Mouse (Mus musculus) forelimb bud, embryonic 11.5 days (tissue): ENCODE measurements around the gene Spata33.
"Not testable (repeated sequence)": the region's sequence is repeated elsewhere in the genome, so short reads cannot be mapped to it uniquely, and the experiment has no call there.

Experiments used
- DNase-seq: peaks from one replicate; pipeline ENCODE4 v3.0.0-alpha.2; 2012; ENCODE audit warnings: low read depth, low spot score

Gene Spata33

GRCm38 (mm10) chr8:123212321-123213117 lies at the start of gene Spata33, which contains the start of gene Chmp1a:
Gene Spata33 (plus strand): TSS chr8:123212832.
Gene Chmp1a (minus strand): TSS chr8:123212763.
- peak; percentile 96 for DNase-seq

DNA sequence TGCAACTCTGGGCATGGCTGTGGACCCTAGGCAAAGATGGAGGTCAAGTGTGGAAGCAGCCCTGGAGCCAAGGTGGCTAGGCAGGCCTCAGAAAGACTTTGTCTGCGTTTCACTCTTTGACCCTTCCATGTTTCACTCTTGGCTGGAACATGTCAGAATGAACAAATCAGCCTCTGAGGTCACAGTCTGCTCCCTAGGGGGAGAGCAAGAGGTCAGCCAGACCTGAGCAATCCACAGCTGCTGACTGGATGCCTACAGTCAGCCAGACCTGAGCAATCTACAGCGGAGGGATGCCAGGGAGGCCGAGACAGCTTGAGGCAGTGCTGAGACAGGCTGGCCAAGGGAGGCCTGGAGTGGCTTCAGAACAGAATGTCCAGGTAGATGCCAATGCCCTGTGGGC lies 31.2 kb upstream of the Spata33 start:
- no peak for DNase-seq

GRCm38 (mm10) chr8:123185566-123186409 lies 26.8 kb upstream of the Spata33 start, which contains the start of gene Dpep1:
Gene Dpep1 (plus strand): TSS chr8:123186242.
- DNase-seq: peak; percentile 68

DNA sequence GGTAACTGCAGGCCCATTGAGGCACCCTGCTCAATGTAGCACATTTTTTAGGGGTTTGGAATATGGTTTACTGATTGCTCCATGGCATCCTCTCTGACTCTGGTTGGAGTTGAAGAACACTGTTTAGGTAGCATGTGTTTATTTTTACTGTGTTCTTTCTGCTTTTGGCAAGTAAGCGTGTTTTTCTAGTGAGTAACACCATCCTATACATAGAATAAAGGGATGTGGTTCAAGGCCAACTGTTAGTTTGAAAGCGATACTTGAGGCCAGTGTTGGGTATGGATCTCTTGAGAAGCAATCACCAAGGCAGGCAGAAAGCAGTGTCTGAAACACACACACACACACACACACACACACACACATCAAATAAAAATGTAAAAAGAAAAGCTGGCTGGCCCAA lies 24.6 kb upstream of the Spata33 start:
- DNase-seq: no peak

DNA sequence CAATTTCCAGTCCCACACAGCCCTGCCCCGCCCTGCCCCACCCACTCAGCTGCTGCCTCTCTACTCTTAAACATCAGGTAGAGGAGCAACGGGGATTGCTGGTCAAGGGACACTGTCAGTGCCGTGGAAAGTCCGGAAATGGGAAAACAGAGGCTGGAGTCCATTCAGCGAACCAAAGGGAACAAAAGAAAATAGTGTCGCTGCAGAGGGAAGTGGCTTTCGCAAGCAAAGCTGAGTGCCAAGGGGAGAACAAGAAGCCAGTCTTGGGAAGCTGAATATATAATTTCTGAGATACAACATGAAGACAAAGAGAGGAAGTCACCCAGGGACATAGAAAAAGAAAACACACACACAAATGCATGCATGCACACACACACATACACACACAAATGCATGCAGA lies 23.8 kb upstream of the Spata33 start:
- DNase-seq: no peak

- peak; percentile 75 for DNase-seq
Observed at GRCm38 (mm10) chr8:123190678-123191077, 22.0 kb upstream of the Spata33 start.

- no peak for DNase-seq
Observed at GRCm38 (mm10) chr8:123191908-123192307, 20.7 kb upstream of the Spata33 start.

- no peak for DNase-seq
Observed at GRCm38 (mm10) chr8:123193771-123194170, 18.9 kb upstream of the Spata33 start.

DNA sequence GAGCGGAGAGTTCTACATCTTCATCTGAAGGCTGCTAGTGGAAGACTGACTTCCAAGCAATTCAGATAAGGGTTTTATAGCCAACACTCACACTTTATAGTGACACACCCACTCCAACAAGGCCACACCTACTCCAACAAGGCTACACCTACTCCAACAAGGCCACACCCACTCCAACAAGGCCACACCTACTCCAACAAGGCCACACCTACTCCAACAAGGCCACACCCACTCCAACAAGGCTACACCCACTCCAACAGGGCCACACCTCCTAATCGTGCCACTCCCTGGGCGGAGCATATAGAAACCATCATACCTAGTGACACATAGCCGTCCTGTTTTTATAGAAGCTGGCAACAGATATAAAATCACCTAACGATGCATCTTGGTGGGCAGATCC lies 15.6 kb upstream of the Spata33 start:
- DNase-seq: not testable (repeated sequence)

DNA sequence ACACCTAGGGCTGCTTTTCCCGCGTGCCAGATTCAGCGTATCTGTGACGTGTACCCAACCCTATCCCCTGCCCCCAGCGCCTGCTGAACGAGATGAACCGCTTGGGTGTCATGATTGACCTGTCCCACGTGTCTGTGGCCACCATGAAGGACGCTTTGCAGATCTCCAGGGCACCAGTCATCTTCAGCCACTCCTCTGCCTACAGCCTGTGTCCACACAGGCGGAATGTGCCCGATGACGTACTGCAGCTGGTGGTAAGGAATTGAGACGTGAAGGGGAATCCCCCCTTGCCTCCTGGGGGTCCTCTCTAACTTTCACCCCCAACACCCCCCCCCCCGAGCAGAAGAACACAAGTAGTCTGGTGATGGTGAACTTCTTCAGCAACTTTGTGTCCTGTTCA lies 12.8 kb upstream of the Spata33 start:
- DNase-seq: no peak

DNA sequence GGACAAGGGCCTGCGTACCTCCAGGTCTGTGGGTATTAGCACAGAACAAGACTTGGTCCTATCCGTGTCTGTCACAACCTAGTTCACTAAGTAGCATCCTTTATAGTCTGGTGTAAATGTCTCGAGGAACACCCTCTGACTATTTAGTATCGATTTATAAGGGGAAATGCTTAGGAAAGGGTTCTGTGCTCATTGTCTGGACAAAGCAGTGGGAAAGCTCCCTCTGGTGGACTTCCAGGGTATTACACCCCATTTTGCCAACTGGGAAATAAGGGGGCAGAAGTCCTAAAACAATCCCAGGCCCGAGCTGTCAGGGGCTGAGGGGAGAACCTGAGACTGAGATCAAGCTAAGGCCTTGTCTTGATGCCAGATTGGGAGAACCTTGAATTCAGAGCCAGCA lies 10.3 kb upstream of the Spata33 start:
- peak; percentile 92 for DNase-seq

DNA sequence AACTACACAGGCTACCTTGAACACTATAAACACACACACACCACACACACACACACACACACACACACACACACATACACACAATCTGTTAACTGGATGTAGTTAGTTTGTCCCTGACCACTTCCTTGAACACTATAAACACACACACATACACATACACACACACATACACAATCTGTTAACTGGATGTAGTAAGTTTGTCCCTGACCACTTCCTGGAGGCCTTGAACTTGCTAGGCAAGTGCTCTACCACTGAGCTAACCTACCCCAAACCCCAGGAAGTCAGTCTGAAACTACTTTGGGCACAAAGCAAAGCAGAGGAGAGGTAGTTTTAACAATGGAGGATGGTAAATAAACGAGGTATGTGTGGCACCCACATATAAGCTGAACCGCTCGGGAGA lies 9.1 kb upstream of the Spata33 start:
- no peak for DNase-seq

GRCm38 (mm10) chr8:123211876-123212275 lies 756 bp upstream of the Spata33 start:
- DNase-seq: no peak

DNA sequence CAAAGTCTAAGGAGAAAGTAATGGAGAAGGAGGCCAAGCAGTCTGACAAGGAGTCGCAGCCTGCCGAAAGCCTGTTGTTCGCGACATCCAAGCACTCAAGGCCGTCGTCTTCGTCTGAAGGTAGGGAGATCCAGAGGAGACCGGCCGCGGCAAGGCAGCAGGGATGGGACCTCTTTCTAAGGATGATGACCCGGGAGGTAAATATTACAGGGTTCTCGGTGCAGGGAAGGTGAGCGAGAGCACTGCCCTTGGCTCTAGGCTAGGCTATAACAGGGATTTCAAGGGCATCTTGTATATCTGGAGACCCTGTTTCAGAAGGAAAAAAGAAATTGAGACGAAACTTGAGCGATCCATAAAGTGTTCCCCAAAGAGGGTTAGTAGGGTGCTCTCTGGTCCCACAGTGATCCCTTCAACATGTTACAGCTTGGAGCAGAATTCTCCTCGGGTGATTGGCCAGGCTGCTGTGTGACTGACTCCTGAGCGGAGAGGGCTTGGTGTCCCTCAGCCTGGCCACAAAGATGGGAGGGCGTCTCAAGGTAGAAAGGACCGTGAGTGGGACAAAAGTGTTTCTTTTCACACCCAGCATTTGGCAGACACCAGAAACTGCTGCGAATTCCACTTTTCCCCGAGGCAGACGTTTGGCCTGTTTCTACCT lies 613 bp downstream of the Spata33 start:
- DNase-seq: no peak

- DNase-seq: no peak
Observed at GRCm38 (mm10) chr8:123215430-123215829, 2.8 kb downstream of the Spata33 start.

- DNase-seq: no peak
Observed at GRCm38 (mm10) chr8:123220917-123221316, 8.3 kb downstream of the Spata33 start.

GRCm38 (mm10) chr8:123224278-123225266 lies 11.9 kb downstream of the Spata33 start, which contains the start of gene Cdk10:
Gene Cdk10 (plus strand): TSS chr8:123224842.
- DNase-seq: peak; percentile 89

GRCm38 (mm10) chr8:123228416-123228815 lies 15.8 kb downstream of the Spata33 start:
- no peak for DNase-seq

DNA sequence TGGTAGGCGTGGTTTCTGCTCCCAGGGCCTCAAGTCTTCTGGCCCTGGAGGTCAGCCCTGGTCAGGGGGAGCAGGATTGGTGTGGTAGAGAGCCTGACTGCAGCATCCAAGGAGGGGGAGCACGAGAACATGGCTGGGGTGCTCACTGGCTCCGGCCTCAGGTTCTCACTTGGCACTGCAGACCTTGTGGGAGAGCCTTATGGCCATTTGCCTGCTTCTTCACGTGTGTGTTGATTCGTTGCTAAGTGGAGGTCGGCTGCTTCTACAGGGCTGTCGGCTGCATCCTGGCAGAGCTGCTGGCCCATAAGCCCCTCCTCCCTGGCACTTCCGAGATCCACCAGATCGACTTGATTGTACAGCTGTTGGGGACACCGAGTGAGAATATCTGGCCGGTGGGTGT lies 17.7 kb downstream of the Spata33 start:
- DNase-seq: not testable (repeated sequence)

DNA sequence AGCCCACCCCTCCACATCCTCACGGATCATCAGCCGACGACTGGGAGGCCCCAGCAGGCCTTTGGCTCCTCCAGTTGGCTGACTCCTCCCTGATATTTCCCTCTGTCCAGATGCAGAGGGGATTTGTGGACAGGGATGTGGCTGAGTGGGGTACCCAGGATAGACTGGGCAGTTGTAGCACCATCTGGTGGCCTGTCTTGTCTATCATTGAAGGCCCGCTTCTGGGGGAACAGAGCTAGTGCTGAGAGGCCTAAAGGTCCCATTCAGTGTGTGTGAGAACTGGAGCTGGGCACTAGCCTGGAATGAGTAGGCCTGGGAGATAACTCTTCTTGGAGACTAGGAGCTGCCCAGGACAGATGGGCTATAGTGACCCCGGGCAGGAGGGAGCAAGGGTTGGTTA lies 19.1 kb downstream of the Spata33 start:
- no peak for DNase-seq

DNA sequence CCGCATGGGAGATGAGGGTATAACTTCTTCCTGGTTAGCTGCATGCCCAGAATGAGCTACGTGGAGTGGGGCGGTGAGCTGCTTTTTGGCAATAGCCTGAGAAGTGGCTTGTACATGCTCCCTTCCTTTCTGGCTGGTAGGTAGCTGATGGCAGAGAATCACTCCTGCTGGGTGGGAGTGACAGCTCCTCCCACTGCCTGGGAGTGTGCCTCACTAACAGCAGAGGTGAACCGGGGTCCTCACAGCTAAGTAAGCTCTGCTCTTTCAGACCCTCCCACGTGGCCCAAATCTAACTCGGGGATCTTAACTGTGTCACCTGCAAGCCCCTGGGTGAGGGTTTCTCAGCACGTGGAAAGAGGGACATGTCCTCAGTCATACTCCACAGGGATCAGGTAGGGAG lies 19.9 kb downstream of the Spata33 start:
- DNase-seq: no peak
